Mouse (Mus musculus): ENCODE results near the gene Exosc5. TPM values are rescaled to one million over a fixed set of nuclear protein-coding genes. Genes with fewer than 3 reads are reported as not detected.

Exosc5 gene
- polyA plus RNA-seq, 1 experiment from 2014 or later, result 81.4 TPM

GRCm38 (mm10) chr7:25645074-25645473 lies 13.9 kb upstream of the Exosc5 start:
- 45% methylated on average over 14 of the region's 14 CpGs for WGBS
- Histone ChIP-seq H3K27ac (replicated peaks) (no peak overlapping the region), H3K4me1 (peaks cover 8% of the 10 kb centered on the region), H3K27me3 (ENCODE audit: low read depth, poor library complexity, severe bottlenecking) (no peaks in the 10 kb centered on the region), H3K4me3 (no peak overlapping the region), H3K9me3 (replicated peaks) (no peaks in the 10 kb centered on the region), H3K36me3 (peaks cover 5% of the 10 kb centered on the region)
- DNase-seq (ENCODE audit: low spot score), result no peak

GRCm38 (mm10) chr7:25647574-25648123 lies 11.3 kb upstream of the Exosc5 start:
- H3K4me1 ChIP-seq, result peaks cover 8% of the 10 kb centered on the region
- WGBS, result 60% methylated on average over 5 of the region's 5 CpGs
- no peaks in the 10 kb centered on the region for H3K9me3 ChIP-seq (replicated peaks)
- no peaks in the 10 kb centered on the region for H3K36me3 ChIP-seq
- H3K27me3 ChIP-seq (ENCODE audit: low read depth, poor library complexity, severe bottlenecking), result no peaks in the 10 kb centered on the region
- no peak for DNase-seq (ENCODE audit: low spot score)
- H3K27ac ChIP-seq (replicated peaks), result no peak overlapping the region
- H3K4me3 ChIP-seq, result no peak overlapping the region

GRCm38 (mm10) chr7:25649839-25650238 lies 9.1 kb upstream of the Exosc5 start:
- Histone ChIP-seq H3K4me1 (peaks cover 8% of the 10 kb centered on the region), H3K27ac (replicated peaks) (no peak overlapping the region), H3K9me3 (replicated peaks) (no peaks in the 10 kb centered on the region), H3K4me3 (no peak overlapping the region), H3K36me3 (no peaks in the 10 kb centered on the region), H3K27me3 (ENCODE audit: low read depth, poor library complexity, severe bottlenecking) (no peaks in the 10 kb centered on the region)
- WGBS, result 85% methylated on average over 5 of the region's 5 CpGs
- no peak for DNase-seq (ENCODE audit: low spot score)

GRCm38 (mm10) chr7:25651281-25651680 lies 7.7 kb upstream of the Exosc5 start:
- H3K4me3 ChIP-seq, result no peak overlapping the region
- no peak for DNase-seq (ENCODE audit: low spot score)
- no peaks in the 10 kb centered on the region for H3K9me3 ChIP-seq (replicated peaks)
- H3K27me3 ChIP-seq (ENCODE audit: low read depth, poor library complexity, severe bottlenecking), result no peaks in the 10 kb centered on the region
- peaks cover 8% of the 10 kb centered on the region for H3K4me1 ChIP-seq
- no peaks in the 10 kb centered on the region for H3K36me3 ChIP-seq
- H3K27ac ChIP-seq (replicated peaks), result no peak overlapping the region
- WGBS, result 94% methylated on average over 8 of the region's 8 CpGs

- H3K4me3 ChIP-seq, result no peak overlapping the region
- H3K27ac ChIP-seq (replicated peaks), result no peak overlapping the region
- peaks cover 13% of the 10 kb centered on the region for H3K4me1 ChIP-seq
- no peaks in the 10 kb centered on the region for H3K9me3 ChIP-seq (replicated peaks)
- no peaks in the 10 kb centered on the region for H3K27me3 ChIP-seq (ENCODE audit: low read depth, poor library complexity, severe bottlenecking)
- WGBS, result 94% methylated on average over 12 of the region's 12 CpGs
- no peaks in the 10 kb centered on the region for H3K36me3 ChIP-seq
- DNase-seq (ENCODE audit: low spot score), result no peak
Measured at GRCm38 (mm10) chr7:25652244-25652759, 6.7 kb upstream of the Exosc5 start.

DNA sequence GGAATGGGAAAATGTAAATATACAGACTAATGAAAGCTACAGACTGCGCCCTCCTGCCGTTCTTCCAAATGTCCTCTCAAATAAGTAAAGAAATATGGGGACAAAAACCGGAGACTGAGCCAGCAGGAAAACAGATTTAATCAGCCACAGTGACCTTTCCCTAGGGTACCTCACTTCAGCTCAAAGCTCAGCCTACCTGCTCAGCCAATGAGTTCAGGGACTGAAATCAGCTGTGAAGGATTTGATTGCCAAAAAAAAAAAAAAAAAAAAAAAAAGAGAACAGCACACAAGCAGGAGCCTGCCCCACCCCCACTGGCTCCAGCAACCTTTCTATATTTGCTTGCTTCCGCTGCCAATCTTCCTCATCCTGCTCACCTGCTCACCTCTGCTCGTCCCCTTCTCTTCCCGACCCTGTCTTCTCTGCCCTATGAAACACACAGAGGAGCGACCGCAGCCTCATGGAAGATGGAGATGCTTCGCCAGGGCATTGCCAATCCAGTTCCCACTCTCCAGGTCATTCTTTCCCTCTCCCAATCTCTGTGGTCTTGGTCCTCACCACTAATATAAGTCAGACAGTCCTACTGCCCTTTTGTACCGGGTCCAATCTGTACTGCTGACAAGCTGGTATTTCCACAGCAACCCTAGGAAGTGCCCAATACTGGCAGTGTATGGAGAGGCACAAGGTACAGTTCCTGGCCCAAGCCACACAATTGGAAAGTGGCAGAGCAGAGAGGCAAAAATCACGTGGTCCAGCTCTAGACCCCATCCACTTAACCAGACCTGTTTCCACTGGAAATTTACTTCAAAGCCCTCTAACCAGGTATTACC lies 3.1 kb upstream of the Exosc5 start:
- no peak overlapping the region for H3K27ac ChIP-seq (replicated peaks)
- H3K27me3 ChIP-seq (ENCODE audit: low read depth, poor library complexity, severe bottlenecking), result no peaks in the 10 kb centered on the region
- 78% methylated on average over 11 of the region's 11 CpGs for WGBS
- no peak for DNase-seq (ENCODE audit: low spot score)
- no peaks in the 10 kb centered on the region for H3K9me3 ChIP-seq (replicated peaks)
- no peaks in the 10 kb centered on the region for H3K36me3 ChIP-seq
- H3K4me3 ChIP-seq, result no peak overlapping the region
- H3K4me1 ChIP-seq, result peaks cover 25% of the 10 kb centered on the region

DNA sequence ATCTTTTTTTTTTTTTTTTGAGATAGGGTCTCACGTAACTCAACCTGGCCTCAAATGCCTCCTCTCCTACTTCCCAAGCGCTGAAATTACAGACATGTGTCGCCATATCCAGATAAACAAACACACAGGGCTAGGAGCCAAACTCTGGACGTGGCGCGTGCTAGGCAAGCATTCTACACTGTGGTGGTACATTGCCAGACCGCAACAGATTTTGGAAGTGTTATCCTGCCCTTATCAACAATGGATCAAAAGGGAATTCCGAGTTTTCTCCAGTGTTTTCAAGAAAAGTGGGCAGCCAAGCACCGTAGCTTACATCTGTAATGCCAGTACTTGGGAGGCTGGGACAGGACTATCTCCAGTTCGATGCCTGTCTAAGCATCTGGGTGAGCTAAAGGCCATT lies 1.2 kb upstream of the Exosc5 start:
- peaks cover 17% of the 10 kb centered on the region for H3K36me3 ChIP-seq
- no peak overlapping the region for H3K27ac ChIP-seq (replicated peaks)

DNA sequence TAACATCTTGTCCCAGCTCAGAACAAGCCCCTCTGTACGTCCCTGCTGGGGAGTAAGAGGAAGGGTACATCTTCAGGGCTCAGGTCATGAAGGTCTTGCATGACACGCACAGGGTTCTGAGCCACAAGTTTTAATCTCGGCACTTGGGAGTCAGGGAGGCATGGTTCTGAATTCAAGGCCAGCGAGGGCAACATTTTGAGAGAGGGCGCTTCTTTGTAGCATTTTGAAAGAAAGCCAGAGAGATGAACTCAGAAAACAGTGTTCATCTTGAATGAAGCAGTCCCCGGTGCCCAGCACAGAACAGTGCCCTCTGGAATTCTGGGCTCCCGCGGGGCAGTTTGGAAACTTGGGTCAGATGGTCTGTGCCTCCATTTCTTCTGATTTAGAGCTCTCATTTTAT lies 7.4 kb downstream of the Exosc5 start:
- DNase-seq (ENCODE audit: low spot score), result no peak
- Histone ChIP-seq H3K27me3 (ENCODE audit: low read depth, poor library complexity, severe bottlenecking) (no peaks in the 10 kb centered on the region), H3K36me3 (peaks cover 76% of the 10 kb centered on the region), H3K4me3 (no peak overlapping the region), H3K4me1 (no peaks in the 10 kb centered on the region; the same call in 1 of the 2 replicates), H3K9me3 (replicated peaks) (no peaks in the 10 kb centered on the region), H3K27ac (replicated peaks) (no peak overlapping the region)
- 93% methylated on average over 8 of the region's 8 CpGs for WGBS

More for the DNA sequence above, 1.2 kb upstream of the Exosc5 start:
- no peaks in the 10 kb centered on the region for H3K9me3 ChIP-seq (replicated peaks)
- H3K27me3 ChIP-seq (ENCODE audit: low read depth, poor library complexity, severe bottlenecking), result no peaks in the 10 kb centered on the region
- H3K4me1 ChIP-seq, result peaks cover 25% of the 10 kb centered on the region
- DNase-seq (ENCODE audit: low spot score), result no peak
- peak overlapping the region; percentile 77 for H3K4me3 ChIP-seq
- WGBS, result 42% methylated on average over 10 of the region's 10 CpGs

GRCm38 (mm10) chr7:25669158-25669557 lies 10.2 kb downstream of the Exosc5 start:
- Histone ChIP-seq H3K36me3 (peaks cover 52% of the 10 kb centered on the region), H3K4me3 (no peak overlapping the region), H3K27ac (replicated peaks) (no peak overlapping the region), H3K9me3 (replicated peaks) (no peaks in the 10 kb centered on the region), H3K4me1 (no peaks in the 10 kb centered on the region), H3K27me3 (ENCODE audit: low read depth, poor library complexity, severe bottlenecking) (peaks cover 12% of the 10 kb centered on the region)
- 91% methylated on average over 10 of the region's 10 CpGs for WGBS
- no peak for DNase-seq (ENCODE audit: low spot score)

- DNase-seq (ENCODE audit: low spot score), result no peak
- 77% methylated on average over 9 of the region's 9 CpGs for WGBS
- Histone ChIP-seq H3K27me3 (ENCODE audit: low read depth, poor library complexity, severe bottlenecking) (peaks cover 16% of the 10 kb centered on the region), H3K4me3 (no peak overlapping the region), H3K9me3 (replicated peaks) (no peaks in the 10 kb centered on the region), H3K36me3 (peaks cover 47% of the 10 kb centered on the region), H3K4me1 (peaks cover 3% of the 10 kb centered on the region), H3K27ac (replicated peaks) (no peak overlapping the region)
Measured at GRCm38 (mm10) chr7:25669631-25670030, 10.7 kb downstream of the Exosc5 start.

DNA sequence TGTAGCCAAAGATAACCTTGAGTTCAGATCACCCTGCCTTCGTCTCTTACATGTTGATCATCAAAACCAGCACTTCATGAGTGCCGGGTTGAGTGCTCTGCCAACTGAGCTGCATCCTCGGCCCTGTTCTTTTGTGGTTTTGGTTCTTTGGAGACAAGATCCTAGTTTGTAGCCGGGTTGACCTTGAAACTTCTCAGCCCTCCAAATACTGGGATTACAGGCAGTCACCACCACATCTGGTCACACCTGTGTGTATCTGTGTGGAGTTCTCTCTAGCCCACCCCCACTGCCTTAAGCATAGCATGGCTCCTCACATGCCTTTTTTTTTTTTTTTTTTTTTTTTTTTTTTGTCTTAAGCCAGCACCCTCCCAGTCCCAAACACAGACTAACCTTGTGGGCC lies 11.1 kb downstream of the Exosc5 start:
- Histone ChIP-seq H3K9me3 (replicated peaks) (no peaks in the 10 kb centered on the region), H3K27ac (replicated peaks) (no peak overlapping the region), H3K4me1 (peaks cover 8% of the 10 kb centered on the region), H3K4me3 (no peak overlapping the region), H3K27me3 (ENCODE audit: low read depth, poor library complexity, severe bottlenecking) (peaks cover 21% of the 10 kb centered on the region), H3K36me3 (peaks cover 43% of the 10 kb centered on the region)
- no peak for DNase-seq (ENCODE audit: low spot score)
- WGBS, result 92% methylated on average over 4 of the region's 4 CpGs

DNA sequence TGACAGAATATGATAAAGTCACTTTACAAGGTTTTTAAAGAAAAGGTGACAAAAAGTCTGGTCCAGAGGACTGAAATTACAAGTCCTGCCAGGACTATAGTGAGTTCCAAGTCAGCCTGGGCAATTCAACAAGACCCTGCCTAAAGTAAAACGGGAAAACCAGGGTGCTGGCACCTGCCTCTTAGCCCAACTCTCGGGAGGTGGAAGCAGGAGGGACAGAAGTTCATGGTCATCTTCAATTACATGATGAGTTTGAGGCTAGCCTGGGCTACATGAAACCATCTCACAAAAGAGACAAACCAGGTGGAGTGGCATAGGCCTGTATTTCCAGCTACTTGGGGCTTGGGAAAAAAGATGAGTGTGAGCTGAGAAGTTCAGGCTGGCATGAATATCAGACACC lies 12.7 kb downstream of the Exosc5 start:
- H3K4me1 ChIP-seq, result peaks cover 10% of the 10 kb centered on the region
- no peak for DNase-seq (ENCODE audit: low spot score)
- no peak overlapping the region for H3K27ac ChIP-seq (replicated peaks)
- H3K36me3 ChIP-seq, result peaks cover 27% of the 10 kb centered on the region
- 74% methylated on average over 2 of the region's 2 CpGs for WGBS
- H3K9me3 ChIP-seq (replicated peaks), result no peaks in the 10 kb centered on the region
- peaks cover 37% of the 10 kb centered on the region for H3K27me3 ChIP-seq (ENCODE audit: low read depth, poor library complexity, severe bottlenecking)
- no peak overlapping the region for H3K4me3 ChIP-seq

DNA sequence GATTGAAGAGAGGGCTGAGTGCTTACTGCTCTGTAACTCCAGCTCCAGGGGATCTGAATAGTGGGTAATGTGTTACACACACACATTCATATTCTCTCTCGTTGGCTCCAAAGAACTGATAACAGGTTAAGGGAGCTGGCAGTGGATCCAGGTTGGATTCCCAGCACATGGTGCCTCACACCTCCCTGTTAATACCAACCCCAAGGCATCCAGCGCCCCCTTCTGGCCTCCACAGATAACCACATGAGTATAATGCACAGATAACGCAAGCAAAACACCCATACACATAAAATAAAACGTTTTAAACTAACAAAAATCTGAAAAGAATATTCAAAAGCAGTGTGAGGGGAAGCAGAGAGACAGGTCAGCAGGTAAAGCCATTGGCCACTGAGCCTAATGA lies 13.5 kb downstream of the Exosc5 start:
- WGBS, result 58% methylated on average over 4 of the region's 4 CpGs
- Histone ChIP-seq H3K9me3 (replicated peaks) (no peaks in the 10 kb centered on the region), H3K4me3 (no peak overlapping the region), H3K27ac (replicated peaks) (no peak overlapping the region), H3K4me1 (peaks cover 10% of the 10 kb centered on the region), H3K36me3 (peaks cover 19% of the 10 kb centered on the region), H3K27me3 (ENCODE audit: low read depth, poor library complexity, severe bottlenecking) (peaks cover 42% of the 10 kb centered on the region)
- DNase-seq (ENCODE audit: low spot score), result no peak

All from midbrain, embryonic 10.5 days (tissue).